Mouse (Mus musculus) E14TG2a.4 (cell line): ENCODE measurements at regions not wholly inside any gene's neighbourhood (a gene's known extent, or its start where the extent isn't known, plus 50 kb on each side); places are given as distances from the start of the nearest gene placed in this dataset.

Source experiments
- CTCF ChIP-seq: conservative IDR thresholded peaks from 2 replicates; pipeline ENCODE4 v1.5.1; 2014; ENCODE audit warnings: low read length
- NANOG ChIP-seq: IDR thresholded peaks from 2 replicates; pipeline ENCODE4 v1.6.1; 2014; ENCODE audit warnings: borderline replicate concordance, low read length, mixed read lengths

GRCm38 (mm10) chr8:107684721-107685691, 96.7 kb upstream of the Psmd7 start:
- TF ChIP-seq CTCF (peak; percentile 97), NANOG (no peak)
